Mouse (Mus musculus): Measurements from ENCODE around the gene Ajap1. TPM values are rescaled to one million over a fixed set of nuclear protein-coding genes. Genes with fewer than 3 reads are reported as not detected.

Ajap1 gene
- polyA plus RNA-seq, 1 experiment from 2014 or later: 0.29 TPM

DNA sequence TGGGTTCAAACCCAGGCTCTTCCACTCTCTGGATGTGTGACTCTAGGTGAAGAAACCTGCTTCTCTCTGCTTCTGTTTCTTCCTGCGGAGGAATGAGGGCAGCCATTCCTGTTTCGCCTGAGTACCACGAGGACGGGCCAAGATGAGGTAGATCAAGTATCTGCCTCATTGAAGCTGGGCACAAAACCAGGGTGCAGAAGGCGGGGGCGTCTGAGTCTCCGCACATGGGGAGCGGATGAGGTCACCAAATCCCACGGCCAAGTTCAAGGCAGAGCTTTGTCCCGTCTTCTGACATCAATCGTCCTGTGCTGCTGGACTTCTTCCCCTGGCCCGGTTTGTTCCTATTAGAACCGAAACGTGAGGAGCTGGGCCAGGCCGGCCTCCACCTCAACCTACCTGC is 12.9 kb downstream of the Ajap1 start:
- 86% methylated on average over 15 of the region's 15 CpGs for WGBS
- Histone ChIP-seq H3K9ac (replicated peaks; ENCODE audit: low read depth, low read length) (no peak overlapping the region), H3K9me3 (ENCODE audit: control insufficient read depth, low read depth, low read length) (peaks cover 5% of the 10 kb centered on the region; the same call in 1 of the 2 replicates), H3K4me3 (ENCODE audit: low read depth, low read length) (no peak overlapping the region), H3K27ac (ENCODE audit: low read length) (no peak overlapping the region), H3K27me3 (ENCODE audit: control insufficient read depth, insufficient read depth, low read length) (no peaks in the 10 kb centered on the region), H3K4me2 (replicated peaks; ENCODE audit: low read depth, low read length) (no peak overlapping the region), H3K36me3 (ENCODE audit: control insufficient read depth, insufficient read depth, low read length) (no peaks in the 10 kb centered on the region), H3K4me1 (ENCODE audit: control insufficient read depth, insufficient read depth, low read length) (no peaks in the 10 kb centered on the region)
- no peak for ATAC-seq (ENCODE audit: insufficient number of reproducible peaks, insufficient read depth, low FRiP score, low read depth)

- Histone ChIP-seq H3K27me3 (ENCODE audit: control insufficient read depth, insufficient read depth, low read length) (no peaks in the 10 kb centered on the region), H3K9ac (replicated peaks; ENCODE audit: low read depth, low read length) (no peak overlapping the region), H3K4me2 (replicated peaks; ENCODE audit: low read depth, low read length) (no peak overlapping the region), H3K4me1 (ENCODE audit: control insufficient read depth, insufficient read depth, low read length) (no peaks in the 10 kb centered on the region), H3K36me3 (ENCODE audit: control insufficient read depth, insufficient read depth, low read length) (no peaks in the 10 kb centered on the region), H3K27ac (ENCODE audit: low read length) (no peak overlapping the region), H3K9me3 (ENCODE audit: control insufficient read depth, low read depth, low read length) (no peaks in the 10 kb centered on the region), H3K4me3 (ENCODE audit: low read depth, low read length) (no peak overlapping the region)
- 78% methylated on average over 15 of the region's 15 CpGs for WGBS
- no peak for ATAC-seq (ENCODE audit: insufficient number of reproducible peaks, insufficient read depth, low FRiP score, low read depth)
These were observed 22.7 kb downstream of the Ajap1 start for GRCm38 (mm10) chr4:153459934-153460333.

- no peaks in the 10 kb centered on the region for H3K27me3 ChIP-seq (ENCODE audit: control insufficient read depth, insufficient read depth, low read length)
- H3K36me3 ChIP-seq (ENCODE audit: control insufficient read depth, insufficient read depth, low read length): no peaks in the 10 kb centered on the region
- H3K9me3 ChIP-seq (ENCODE audit: control insufficient read depth, low read depth, low read length): no peaks in the 10 kb centered on the region
- no peak for ATAC-seq (ENCODE audit: insufficient number of reproducible peaks, insufficient read depth, low FRiP score, low read depth)
- H3K4me3 ChIP-seq (ENCODE audit: low read depth, low read length): no peak overlapping the region
- no peak overlapping the region for H3K27ac ChIP-seq (ENCODE audit: low read length)
- no peaks in the 10 kb centered on the region for H3K4me1 ChIP-seq (ENCODE audit: control insufficient read depth, insufficient read depth, low read length)
- H3K4me2 ChIP-seq (replicated peaks; ENCODE audit: low read depth, low read length): no peak overlapping the region
- H3K9ac ChIP-seq (replicated peaks; ENCODE audit: low read depth, low read length): no peak overlapping the region
- 89% methylated on average over 9 of the region's 9 CpGs for WGBS
These were observed 23.1 kb downstream of the Ajap1 start for GRCm38 (mm10) chr4:153459503-153459902.

- no peak overlapping the region for H3K9ac ChIP-seq (replicated peaks; ENCODE audit: low read depth, low read length)
- H3K4me3 ChIP-seq (ENCODE audit: low read depth, low read length): no peak overlapping the region
- H3K36me3 ChIP-seq (ENCODE audit: control insufficient read depth, insufficient read depth, low read length): no peaks in the 10 kb centered on the region
- no peak overlapping the region for H3K27ac ChIP-seq (ENCODE audit: low read length)
- WGBS: 88% methylated on average over 15 of the region's 15 CpGs
- H3K9me3 ChIP-seq (ENCODE audit: control insufficient read depth, low read depth, low read length): no peaks in the 10 kb centered on the region
- no peaks in the 10 kb centered on the region for H3K4me1 ChIP-seq (ENCODE audit: control insufficient read depth, insufficient read depth, low read length)
- no peak for ATAC-seq (ENCODE audit: insufficient number of reproducible peaks, insufficient read depth, low FRiP score, low read depth)
- no peaks in the 10 kb centered on the region for H3K27me3 ChIP-seq (ENCODE audit: control insufficient read depth, insufficient read depth, low read length)
- H3K4me2 ChIP-seq (replicated peaks; ENCODE audit: low read depth, low read length): no peak overlapping the region
These were observed 23.8 kb downstream of the Ajap1 start for GRCm38 (mm10) chr4:153458821-153459220.

DNA sequence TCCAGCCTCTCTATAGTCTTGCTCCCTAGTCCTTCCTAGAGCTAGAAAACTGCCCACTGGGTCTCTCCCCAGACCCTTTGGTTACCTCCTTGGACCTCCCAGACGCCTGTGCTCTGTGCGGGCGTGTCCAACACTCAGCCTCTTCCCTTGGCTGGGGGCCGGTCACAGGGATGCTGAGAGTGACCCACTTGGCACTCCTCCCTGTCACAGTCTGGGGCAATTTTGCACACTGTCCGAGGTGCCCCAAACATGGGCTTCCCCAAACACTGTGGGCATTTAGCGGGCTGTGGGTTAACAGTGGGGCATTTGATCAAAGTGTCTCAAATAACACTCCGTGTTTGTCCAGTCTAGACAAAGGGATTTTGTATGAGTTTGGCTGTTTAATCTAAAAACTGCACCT is 29.1 kb downstream of the Ajap1 start:
- WGBS: 72% methylated on average over 7 of the region's 7 CpGs
- H3K4me3 ChIP-seq (ENCODE audit: low read depth, low read length): no peak overlapping the region
- no peak overlapping the region for H3K9ac ChIP-seq (replicated peaks; ENCODE audit: low read depth, low read length)
- no peaks in the 10 kb centered on the region for H3K9me3 ChIP-seq (ENCODE audit: control insufficient read depth, low read depth, low read length)
- H3K4me2 ChIP-seq (replicated peaks; ENCODE audit: low read depth, low read length): no peak overlapping the region
- H3K36me3 ChIP-seq (ENCODE audit: control insufficient read depth, insufficient read depth, low read length): no peaks in the 10 kb centered on the region
- ATAC-seq (ENCODE audit: insufficient number of reproducible peaks, insufficient read depth, low FRiP score, low read depth): no peak
- no peaks in the 10 kb centered on the region for H3K27me3 ChIP-seq (ENCODE audit: control insufficient read depth, insufficient read depth, low read length)
- no peaks in the 10 kb centered on the region for H3K4me1 ChIP-seq (ENCODE audit: control insufficient read depth, insufficient read depth, low read length)
- H3K27ac ChIP-seq (ENCODE audit: low read length): no peak overlapping the region

- no peak for ATAC-seq (ENCODE audit: insufficient number of reproducible peaks, insufficient read depth, low FRiP score, low read depth)
- Histone ChIP-seq H3K9me3 (ENCODE audit: control insufficient read depth, low read depth, low read length) (no peaks in the 10 kb centered on the region), H3K4me1 (ENCODE audit: control insufficient read depth, insufficient read depth, low read length) (no peaks in the 10 kb centered on the region), H3K27ac (ENCODE audit: low read length) (no peak overlapping the region), H3K36me3 (ENCODE audit: control insufficient read depth, insufficient read depth, low read length) (no peaks in the 10 kb centered on the region), H3K27me3 (ENCODE audit: control insufficient read depth, insufficient read depth, low read length) (no peaks in the 10 kb centered on the region), H3K4me2 (replicated peaks; ENCODE audit: low read depth, low read length) (no peak overlapping the region), H3K9ac (replicated peaks; ENCODE audit: low read depth, low read length) (no peak overlapping the region), H3K4me3 (ENCODE audit: low read depth, low read length) (no peak overlapping the region)
- 82% methylated on average over 8 of the region's 8 CpGs for WGBS
These were observed 31.1 kb downstream of the Ajap1 start for GRCm38 (mm10) chr4:153451516-153451915.

DNA sequence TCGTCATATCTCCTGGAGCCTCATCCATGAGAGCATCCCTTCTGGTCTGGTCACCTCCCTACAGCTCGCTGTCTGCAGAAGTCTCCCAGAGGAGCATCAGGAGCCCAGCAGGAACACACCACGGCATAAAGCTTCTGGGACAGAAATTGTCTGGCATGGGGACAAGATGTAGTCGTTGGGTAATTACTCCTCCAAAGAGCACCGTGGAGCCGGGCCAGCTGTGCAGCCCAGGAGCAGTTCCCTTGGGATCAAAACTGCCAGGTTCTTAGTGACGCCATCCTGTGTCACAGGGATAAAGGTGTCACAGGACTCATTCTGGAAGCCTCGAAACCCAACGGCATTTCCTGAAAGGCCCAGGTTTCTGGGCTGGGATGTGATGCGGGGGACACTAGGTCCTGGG is 40.1 kb downstream of the Ajap1 start:
- no peak overlapping the region for H3K4me2 ChIP-seq (replicated peaks; ENCODE audit: low read depth, low read length)
- no peaks in the 10 kb centered on the region for H3K27me3 ChIP-seq (ENCODE audit: control insufficient read depth, insufficient read depth, low read length)
- no peaks in the 10 kb centered on the region for H3K9me3 ChIP-seq (ENCODE audit: control insufficient read depth, low read depth, low read length)
- H3K27ac ChIP-seq (ENCODE audit: low read length): no peak overlapping the region
- no peaks in the 10 kb centered on the region for H3K36me3 ChIP-seq (ENCODE audit: control insufficient read depth, insufficient read depth, low read length)
- WGBS: 82% methylated on average over 10 of the region's 10 CpGs
- no peak for ATAC-seq (ENCODE audit: insufficient number of reproducible peaks, insufficient read depth, low FRiP score, low read depth)
- no peak overlapping the region for H3K9ac ChIP-seq (replicated peaks; ENCODE audit: low read depth, low read length)
- no peak overlapping the region for H3K4me3 ChIP-seq (ENCODE audit: low read depth, low read length)
- no peaks in the 10 kb centered on the region for H3K4me1 ChIP-seq (ENCODE audit: control insufficient read depth, insufficient read depth, low read length)

GRCm38 (mm10) chr4:153439868-153440267 is 42.7 kb downstream of the Ajap1 start:
- H3K4me1 ChIP-seq (ENCODE audit: control insufficient read depth, insufficient read depth, low read length): no peaks in the 10 kb centered on the region
- H3K27ac ChIP-seq (ENCODE audit: low read length): no peak overlapping the region
- H3K9ac ChIP-seq (replicated peaks; ENCODE audit: low read depth, low read length): no peak overlapping the region
- no peak overlapping the region for H3K4me2 ChIP-seq (replicated peaks; ENCODE audit: low read depth, low read length)
- no peaks in the 10 kb centered on the region for H3K9me3 ChIP-seq (ENCODE audit: control insufficient read depth, low read depth, low read length)
- H3K27me3 ChIP-seq (ENCODE audit: control insufficient read depth, insufficient read depth, low read length): no peaks in the 10 kb centered on the region
- H3K36me3 ChIP-seq (ENCODE audit: control insufficient read depth, insufficient read depth, low read length): no peaks in the 10 kb centered on the region
- ATAC-seq (ENCODE audit: insufficient number of reproducible peaks, insufficient read depth, low FRiP score, low read depth): no peak
- WGBS: 73% methylated on average over 11 of the region's 11 CpGs
- no peak overlapping the region for H3K4me3 ChIP-seq (ENCODE audit: low read depth, low read length)

DNA sequence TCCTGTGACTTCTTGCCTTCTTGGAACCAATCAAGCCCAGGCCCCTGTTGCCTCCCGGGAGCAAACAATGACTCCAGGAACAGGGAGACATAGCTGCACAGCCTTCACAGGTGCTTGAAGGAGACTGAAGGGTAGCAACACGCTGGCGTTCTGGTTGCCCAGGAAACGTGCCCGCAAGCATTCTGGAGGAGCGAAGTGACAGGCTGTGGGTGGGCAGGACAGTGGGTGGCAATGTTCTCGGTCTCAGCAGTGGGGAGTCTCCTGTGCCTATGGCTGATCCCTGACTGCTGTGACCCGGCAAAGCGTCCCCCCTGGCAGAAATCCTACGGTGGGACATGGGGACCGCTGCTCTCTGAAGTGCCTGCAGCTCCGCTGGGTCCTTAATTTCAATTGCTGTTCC is 43.6 kb downstream of the Ajap1 start:
- no peak overlapping the region for H3K4me3 ChIP-seq (ENCODE audit: low read depth, low read length)
- ATAC-seq (ENCODE audit: insufficient number of reproducible peaks, insufficient read depth, low FRiP score, low read depth): no peak
- no peak overlapping the region for H3K27ac ChIP-seq (ENCODE audit: low read length)
- 78% methylated on average over 12 of the region's 12 CpGs for WGBS
- no peaks in the 10 kb centered on the region for H3K9me3 ChIP-seq (ENCODE audit: control insufficient read depth, low read depth, low read length)
- no peak overlapping the region for H3K9ac ChIP-seq (replicated peaks; ENCODE audit: low read depth, low read length)
- H3K4me1 ChIP-seq (ENCODE audit: control insufficient read depth, insufficient read depth, low read length): no peaks in the 10 kb centered on the region
- no peaks in the 10 kb centered on the region for H3K36me3 ChIP-seq (ENCODE audit: control insufficient read depth, insufficient read depth, low read length)
- H3K27me3 ChIP-seq (ENCODE audit: control insufficient read depth, insufficient read depth, low read length): no peaks in the 10 kb centered on the region
- H3K4me2 ChIP-seq (replicated peaks; ENCODE audit: low read depth, low read length): no peak overlapping the region
